ENCODE assay signal across 9 mouse cellular contexts in genomic region chr4:134453619-134454400, GRCm38 (mm10). TPM values are rescaled to one million over a fixed set of nuclear protein-coding genes. Genes with fewer than 3 reads are reported as not detected.
DNase-seq lines count a peak whose midpoint lies in the region; ATAC-seq and TF ChIP-seq lines count a peak whose summit lies in the region.
"Had no signal": no experiment of that assay in that cellular context is flagged by ENCODE, and none has a peak within 500 bp of the region (broad histone marks: within the 10 kb centered on the region; RNA-seq: fewer than 3 reads in every experiment).

No protein-coding gene starts in this region.

- peaks cover 48% of the 10 kb centered on the region for H3K27me3 ChIP-seq in heart, embryonic 10.5 days (ENCODE audit: insufficient read depth, poor library complexity, severe bottlenecking)
- no peaks in the 10 kb centered on the region for H3K27me3 ChIP-seq in heart, adult 2 months (ENCODE audit: control insufficient read depth, insufficient read depth, low read length)
- H3K27me3 ChIP-seq in hindbrain, embryonic 11.5 days (ENCODE audit: control insufficient read depth, insufficient read depth, low read length): peaks cover 4% of the 10 kb centered on the region
- H3K27me3 ChIP-seq in midbrain, embryonic 13.5 days: peaks cover 6% of the 10 kb centered on the region; the same call in 1 of the 2 replicates

- H3K4me3 ChIP-seq in heart, embryonic 10.5 days: peak overlapping the region; percentile 43
- H3K4me3 ChIP-seq in heart, adult 2 months: no peak overlapping the region
- H3K4me3 ChIP-seq in hindbrain, embryonic 11.5 days (ENCODE audit: low read depth, low read length): no peak overlapping the region
- no peak overlapping the region for H3K4me3 ChIP-seq in midbrain, embryonic 13.5 days (replicated peaks)
- H3K4me3 ChIP-seq: lung, embryonic 15.5 days had no signal

- DNase-seq in heart, embryonic 10.5 days (ENCODE audit: low spot score): no peak
- DNase-seq in heart, adult 2 months: no peak
- peak; percentile 36 for DNase-seq in adrenal gland, postnatal 10 days
- peak; percentile 41 for DNase-seq in hindbrain, embryonic 11.5 days (ENCODE audit: low spot score)
- no peak for DNase-seq in right cerebral cortex, adult 18-20 months
- DNase-seq in ovary, adult 18-20 months (ENCODE audit: low spot score): no peak
- DNase-seq in frontal cortex, postnatal 14 days (ENCODE audit: low spot score in 2 of 2): no peak

- ATAC-seq in hindbrain, embryonic 11.5 days (ENCODE audit: low FRiP score): no peak
- no peak for ATAC-seq in midbrain, embryonic 13.5 days

- no peak for TF ChIP-seq CTCF in heart, adult 2 months (IDR thresholded peaks at IDR 0.05)

- no peak for TF ChIP-seq POLR2A in heart, adult 2 months (IDR thresholded peaks at IDR 0.05; ENCODE audit: insufficient read depth, low read depth, low read length)

- intact Hi-C loops in heart, adult 2 months (cut with DNase I): no loop called here

- H3K27ac ChIP-seq in heart, embryonic 10.5 days: no peak overlapping the region
- H3K27ac ChIP-seq in heart, adult 2 months: no peak overlapping the region
- H3K27ac ChIP-seq in hindbrain, embryonic 11.5 days (ENCODE audit: low read depth, low read length): no peak overlapping the region
- no peak overlapping the region for H3K27ac ChIP-seq in midbrain, embryonic 13.5 days
- H3K27ac ChIP-seq: lung, embryonic 15.5 days had no signal

- 24% methylated on average over 34 of the region's 34 CpGs for whole genome bisulfite sequencing in heart, embryonic 10.5 days
- 56% methylated on average over 34 of the region's 34 CpGs for WGBS in heart, adult 2 months
- WGBS in hindbrain, embryonic 11.5 days: 22% methylated on average over 34 of the region's 34 CpGs
- 24% methylated on average over 34 of the region's 34 CpGs for WGBS in midbrain, embryonic 13.5 days

- no peak for TF ChIP-seq EP300 in heart, adult 2 months (IDR thresholded peaks at IDR 0.05; ENCODE audit: insufficient read depth, low read depth, low read length)

- H3K79me2 ChIP-seq in heart, adult 2 months (replicated peaks; ENCODE audit: control insufficient read depth, insufficient read depth, low read length): no peaks in the 10 kb centered on the region

- H3K9me3 ChIP-seq in heart, embryonic 10.5 days: no peaks in the 10 kb centered on the region
- no peaks in the 10 kb centered on the region for H3K9me3 ChIP-seq in hindbrain, embryonic 11.5 days (ENCODE audit: control insufficient read depth, low read length)
- no peaks in the 10 kb centered on the region for H3K9me3 ChIP-seq in midbrain, embryonic 13.5 days
- H3K9me3 ChIP-seq: lung, embryonic 15.5 days had no signal

- H3K36me3 ChIP-seq in heart, embryonic 10.5 days: no peaks in the 10 kb centered on the region
- no peaks in the 10 kb centered on the region for H3K36me3 ChIP-seq in heart, adult 2 months (ENCODE audit: control insufficient read depth, insufficient read depth, low read length)
- no peaks in the 10 kb centered on the region for H3K36me3 ChIP-seq in hindbrain, embryonic 11.5 days (ENCODE audit: control insufficient read depth, insufficient read depth, low read length)
- H3K36me3 ChIP-seq in midbrain, embryonic 13.5 days: no peaks in the 10 kb centered on the region
- H3K36me3 ChIP-seq: lung, embryonic 15.5 days had no signal

- no peak overlapping the region for H3K9ac ChIP-seq in heart, adult 2 months (ENCODE audit: low read depth, low read length)
- no peak overlapping the region for H3K9ac ChIP-seq in hindbrain, embryonic 11.5 days (ENCODE audit: low read depth, low read length)
- no peak overlapping the region; the same call in 1 of the 2 replicates for H3K9ac ChIP-seq in midbrain, embryonic 13.5 days (replicated peaks)
- H3K9ac ChIP-seq: lung, embryonic 15.5 days had no signal

- H3K4me1 ChIP-seq in heart, embryonic 10.5 days: peaks cover 44% of the 10 kb centered on the region
- H3K4me1 ChIP-seq in heart, adult 2 months (ENCODE audit: control insufficient read depth, insufficient read depth, low read length): no peaks in the 10 kb centered on the region
- peaks cover 3% of the 10 kb centered on the region for H3K4me1 ChIP-seq in hindbrain, embryonic 11.5 days (replicated peaks; ENCODE audit: control insufficient read depth, insufficient read depth, low read length)
- H3K4me1 ChIP-seq in midbrain, embryonic 13.5 days (replicated peaks): peaks cover 39% of the 10 kb centered on the region

- H3K4me2 ChIP-seq in hindbrain, embryonic 11.5 days (replicated peaks; ENCODE audit: low read depth, low read length): peak overlapping the region; percentile 26
- peak overlapping the region; percentile 3; the same call in 1 of the 2 replicates for H3K4me2 ChIP-seq in midbrain, embryonic 13.5 days (replicated peaks)
- H3K4me2 ChIP-seq: lung, embryonic 15.5 days had no signal

RNA-seq across cellular contexts. Expression of gene Stmn1, which starts 14.3 kb away (rescaled TPM):
- 838 and 1,170 TPM in 2 replicates for polyA plus RNA-seq in heart, embryonic 10.5 days (2016; fragmentation: Nextera tagmentation; extraction: Ambion mirVana)
- 10 to 100 TPM; 20.1 to 23.0 TPM for total RNA-seq in heart, adult 2 months (2021)
- 7.2 and 10.9 TPM in 2 replicates for polyA plus RNA-seq in heart, adult 2 months (2012; rRNA removed)
- total RNA-seq in adrenal gland, postnatal 10 days (2021): 100 to 1,000 TPM; 140 to 156 TPM
- 4,486 and 4,492 TPM in 2 replicates for polyA plus RNA-seq in hindbrain, embryonic 11.5 days (2014; fragmentation: Nextera tagmentation; extraction: Ambion mirVana)
- 7,568 and 8,132 TPM in 2 replicates for polyA plus RNA-seq in midbrain, embryonic 13.5 days (2015; fragmentation: Nextera tagmentation; extraction: Ambion mirVana)

RNA-seq across cellular contexts. Expression of gene Paqr7, which starts 42.7 kb away (rescaled TPM):
- 7.8 and 14.5 TPM in 2 replicates for polyA plus RNA-seq in heart, embryonic 10.5 days (2016; fragmentation: Nextera tagmentation; extraction: Ambion mirVana)
- total RNA-seq in heart, adult 2 months (2021): 10 to 100 TPM; 13.4 to 16.7 TPM
- 22.6 and 37.2 TPM in 2 replicates for polyA plus RNA-seq in heart, adult 2 months (2012; rRNA removed)
- 10 to 100 TPM; 23.5 to 28.6 TPM for total RNA-seq in adrenal gland, postnatal 10 days (2021)
- 1.7 and 2.5 TPM in 2 replicates for polyA plus RNA-seq in hindbrain, embryonic 11.5 days (2014; fragmentation: Nextera tagmentation; extraction: Ambion mirVana)
- polyA plus RNA-seq in midbrain, embryonic 13.5 days (2015; fragmentation: Nextera tagmentation; extraction: Ambion mirVana): 10.8 and 12.8 TPM in 2 replicates

RNA-seq across cellular contexts. Expression of gene Aunip, which starts 57.0 kb away (rescaled TPM):
- 16.1 and 17.2 TPM in 2 replicates for polyA plus RNA-seq in heart, embryonic 10.5 days (2016; fragmentation: Nextera tagmentation; extraction: Ambion mirVana)
- total RNA-seq in heart, adult 2 months (2021): under 1 TPM; 0.18 TPM
- polyA plus RNA-seq in heart, adult 2 months (2012; rRNA removed): not detected in 2 replicates
- 1 to 10 TPM; 2.4 to 3.1 TPM for total RNA-seq in adrenal gland, postnatal 10 days (2021)
- 4.4 and 6.1 TPM in 2 replicates for polyA plus RNA-seq in hindbrain, embryonic 11.5 days (2014; fragmentation: Nextera tagmentation; extraction: Ambion mirVana)
- polyA plus RNA-seq in midbrain, embryonic 13.5 days (2015; fragmentation: Nextera tagmentation; extraction: Ambion mirVana): 3.9 and 4.4 TPM in 2 replicates

RNA-seq across cellular contexts. Expression of gene Pafah2, which starts 57.7 kb away (rescaled TPM):
- 8.0 and 9.6 TPM in 2 replicates for polyA plus RNA-seq in heart, embryonic 10.5 days (2016; fragmentation: Nextera tagmentation; extraction: Ambion mirVana)
- total RNA-seq in heart, adult 2 months (2021): 10 to 100 TPM in 1 of 2 experiments, 1 to 10 TPM in 1; 6.4 to 11.0 TPM
- polyA plus RNA-seq in heart, adult 2 months (2012; rRNA removed): 11.7 and 17.8 TPM in 2 replicates
- total RNA-seq in adrenal gland, postnatal 10 days (2021): 10 to 100 TPM; 20.8 to 22.1 TPM
- 7.9 and 10.2 TPM in 2 replicates for polyA plus RNA-seq in hindbrain, embryonic 11.5 days (2014; fragmentation: Nextera tagmentation; extraction: Ambion mirVana)
- 6.4 and 6.6 TPM in 2 replicates for polyA plus RNA-seq in midbrain, embryonic 13.5 days (2015; fragmentation: Nextera tagmentation; extraction: Ambion mirVana)

Comparison
In these comparisons a context has a peak if more than half of its experiments do, and no peak if none do; other contexts are left out.
1. RNA of gene Stmn1, which starts 14.3 kb away (polyA plus RNA-seq): 7,568 to 8,132 TPM in midbrain, embryonic 13.5 days, 4,486 to 4,492 TPM in hindbrain, embryonic 11.5 days and 838 to 1,170 TPM in heart, embryonic 10.5 days; 7.2 to 10.9 TPM in heart, adult 2 months; every median in the first group is over 10 times any median in the second.
2. DNase-seq: peak in adrenal gland, postnatal 10 days (single experiment) and hindbrain, embryonic 11.5 days (single experiment); none in heart, embryonic 10.5 days (single experiment), heart, adult 2 months (0 of 2), right cerebral cortex, adult 18-20 months (single experiment), ovary, adult 18-20 months (single experiment) and frontal cortex, postnatal 14 days (0 of 2).